Mouse (Mus musculus) T-helper 1 cell (primary cell): ENCODE measurements around the gene Srp72.
"Not testable (repeated sequence)": the region's sequence is repeated elsewhere in the genome, so short reads cannot be mapped to it uniquely, and the experiment has no call there.

Source experiments
- in situ Hi-C: fragments of 300-600 bp; cut with MboI, MseI; formaldehyde crosslinking; loops from one replicate; pipeline ENCODE4 v1.15.1; 2025; ENCODE audit warnings: high pct_unique_total_duplicates

The Srp72 gene

DNA sequence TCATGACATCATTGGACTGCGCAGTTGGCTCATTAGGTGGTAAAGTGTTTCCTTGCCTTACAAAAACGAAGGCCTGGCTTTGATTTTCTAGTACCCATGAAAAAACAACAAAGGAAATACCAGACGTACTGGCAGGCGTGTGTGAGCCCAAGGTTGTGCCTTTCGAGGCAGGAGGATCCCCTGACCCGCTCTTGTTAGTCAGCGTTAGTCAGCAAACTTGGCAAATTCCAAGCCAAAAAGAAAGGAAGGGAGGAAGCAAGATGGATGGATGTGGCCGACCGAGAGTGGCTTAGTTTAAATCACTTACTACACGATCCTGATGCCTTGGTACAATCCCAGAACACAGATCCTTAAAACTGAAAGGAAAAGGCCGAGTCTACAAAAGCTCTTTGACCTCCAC lies 11.9 kb upstream of the Srp72 start:
- in situ Hi-C loops, result no loop called here

DNA sequence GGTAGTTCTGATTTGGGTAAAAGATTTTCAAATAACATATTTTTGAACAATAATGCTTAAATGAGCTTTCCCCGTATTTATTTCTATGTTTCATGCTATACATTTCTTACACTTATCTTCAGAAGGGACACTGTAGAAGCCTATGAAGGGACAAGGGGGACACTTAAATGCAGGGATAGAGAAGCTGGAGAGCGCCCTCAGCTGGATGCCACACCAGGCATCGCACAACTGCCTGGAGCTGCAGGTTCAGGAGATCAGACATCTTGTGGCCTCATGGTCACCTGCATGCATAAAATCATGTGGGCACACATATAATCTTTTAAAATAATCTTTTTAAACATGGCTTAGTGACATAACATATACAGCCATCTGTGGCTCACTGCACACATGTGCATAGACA lies 9.8 kb upstream of the Srp72 start:
- in situ Hi-C loops, result no loop called here

DNA sequence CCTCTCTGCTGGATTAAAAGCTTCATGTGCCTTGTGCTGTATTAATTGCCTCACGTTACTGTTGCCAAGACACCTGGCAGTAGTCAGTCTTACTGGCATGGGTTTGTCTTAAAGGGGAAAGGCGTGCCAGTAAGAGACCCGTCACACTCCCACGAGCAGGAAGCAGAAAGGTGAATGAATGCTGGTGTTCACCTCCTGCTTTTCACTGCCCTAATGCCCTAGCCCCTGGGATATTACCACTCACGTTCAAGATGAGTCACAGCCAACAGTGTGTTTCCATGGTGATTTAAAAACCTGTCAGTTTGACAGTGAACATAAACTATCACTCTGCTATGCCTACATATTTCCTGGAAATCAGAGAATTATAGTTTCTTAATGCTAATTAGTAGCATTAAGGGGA lies 5.2 kb upstream of the Srp72 start:
- in situ Hi-C loops, result no loop called here

DNA sequence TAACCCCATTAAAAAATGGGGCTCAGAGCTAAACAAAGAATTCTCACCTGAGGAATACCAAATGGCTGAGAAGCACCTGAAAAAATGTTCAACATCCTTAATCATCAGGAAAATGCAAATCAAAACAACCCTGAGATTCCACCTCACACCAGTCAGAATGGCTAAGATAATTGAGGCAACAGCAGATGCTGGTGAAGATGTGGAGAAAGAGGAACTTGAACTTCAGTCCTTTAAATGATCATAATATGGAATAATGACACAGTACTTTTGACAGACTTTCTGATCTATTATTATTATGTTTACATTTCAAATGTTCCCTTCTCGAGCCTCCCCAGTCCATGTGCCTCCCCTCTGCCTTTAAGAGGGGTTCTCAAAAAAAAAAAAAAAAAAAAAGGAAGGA lies 3.4 kb upstream of the Srp72 start:
- in situ Hi-C loops, result not testable (repeated sequence)

DNA sequence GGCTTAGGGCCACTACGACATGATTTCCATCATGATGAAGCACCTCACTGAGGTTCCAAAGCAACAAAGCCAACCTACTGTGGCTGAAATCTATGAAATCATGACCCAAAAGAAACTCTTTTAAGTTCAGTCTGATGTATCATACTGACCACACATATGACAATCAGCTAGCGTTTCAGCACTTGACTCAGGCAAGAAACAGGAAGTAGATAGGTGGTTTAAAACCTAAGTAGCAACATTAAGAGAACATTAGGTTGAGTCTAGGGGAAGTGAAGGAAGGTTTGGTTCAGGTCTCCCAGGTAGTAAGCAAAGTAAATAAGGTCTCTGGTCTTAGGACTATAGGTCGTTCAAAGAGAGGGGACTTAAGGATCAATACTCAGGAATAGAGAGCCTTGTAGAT lies 995 bp upstream of the Srp72 start:
- in situ Hi-C loops, result no loop called here

DNA sequence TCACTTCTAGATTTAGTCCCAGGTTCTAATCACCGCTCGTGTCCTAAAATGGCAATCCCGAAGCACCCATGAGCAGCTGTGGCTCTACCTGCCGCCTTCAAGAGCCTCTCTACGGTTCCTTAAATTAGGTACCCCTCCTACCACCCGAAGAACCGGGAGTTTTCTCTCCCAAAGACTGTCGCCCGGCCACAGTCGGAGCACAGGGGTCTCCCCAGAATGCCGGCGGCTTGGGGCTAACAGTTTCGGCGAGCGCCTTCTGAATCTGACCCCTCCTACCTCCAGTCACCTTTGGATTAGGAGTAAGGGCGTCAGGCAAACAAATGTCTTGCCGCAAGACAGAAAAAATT lies 303 bp upstream of the Srp72 start:
- in situ Hi-C loops, result no loop called here

DNA sequence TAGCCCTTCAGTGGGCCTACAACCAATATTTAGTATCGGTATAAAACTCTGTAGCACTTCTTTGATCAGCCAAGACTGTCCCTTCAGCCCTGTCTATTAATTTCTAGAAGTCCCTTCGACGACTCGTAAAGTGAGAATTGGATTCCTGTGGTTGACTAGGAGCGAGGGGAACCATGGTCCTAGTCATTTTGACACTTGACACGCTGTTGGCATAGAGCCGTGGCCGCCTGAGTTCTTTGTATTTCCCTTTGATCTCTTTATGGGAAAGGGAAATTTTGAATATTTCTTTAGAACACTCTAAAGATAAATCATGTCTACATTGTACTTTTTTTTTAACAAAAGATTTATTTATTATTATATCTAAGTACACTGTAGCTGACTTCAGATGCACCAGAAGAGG lies 1.3 kb downstream of the Srp72 start:
- in situ Hi-C loops, result no loop called here

DNA sequence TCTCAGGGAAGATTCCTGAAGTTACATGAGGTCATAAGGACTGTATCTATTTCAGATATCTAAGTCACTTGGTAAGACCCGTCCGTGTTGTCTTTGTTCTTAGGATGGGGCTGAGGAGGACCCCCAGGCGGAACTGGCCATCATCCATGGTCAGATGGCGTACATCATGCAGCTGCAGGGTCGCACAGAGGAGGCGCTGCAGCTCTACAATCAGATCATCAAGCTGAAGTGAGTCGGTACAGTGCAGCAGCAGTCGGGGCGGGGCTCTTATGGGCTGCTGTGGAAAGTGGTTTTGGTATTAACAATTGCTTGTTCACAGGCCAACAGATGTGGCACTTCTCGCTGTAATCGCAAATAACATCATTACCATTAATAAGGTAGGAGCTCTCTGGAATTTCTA lies 9.5 kb downstream of the Srp72 start:
- in situ Hi-C loops, result loop anchor here (10.0 kb wide), 1 partner anchor 341 kb away; no protein-coding TSS in a partner anchor

DNA sequence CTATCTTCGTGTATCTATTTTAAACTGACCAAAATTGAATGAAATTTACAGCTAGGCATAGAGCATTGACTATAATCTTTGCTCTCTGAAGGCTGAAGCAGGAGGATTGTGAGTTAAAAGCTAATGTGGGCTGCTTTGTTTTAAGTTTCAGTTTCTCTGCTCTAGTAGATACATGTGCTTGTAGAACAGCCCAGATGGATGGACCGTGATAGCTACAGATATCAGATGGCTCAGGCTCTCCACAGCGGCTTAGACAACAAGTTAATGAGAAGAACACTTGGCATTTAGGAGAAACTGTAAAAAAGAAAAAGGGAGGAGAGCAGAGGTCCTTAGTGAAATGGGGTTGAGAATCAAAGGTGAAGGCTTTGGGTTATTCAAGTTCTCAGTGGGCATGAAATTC lies 16.3 kb downstream of the Srp72 start:
- in situ Hi-C loops, result no loop called here

DNA sequence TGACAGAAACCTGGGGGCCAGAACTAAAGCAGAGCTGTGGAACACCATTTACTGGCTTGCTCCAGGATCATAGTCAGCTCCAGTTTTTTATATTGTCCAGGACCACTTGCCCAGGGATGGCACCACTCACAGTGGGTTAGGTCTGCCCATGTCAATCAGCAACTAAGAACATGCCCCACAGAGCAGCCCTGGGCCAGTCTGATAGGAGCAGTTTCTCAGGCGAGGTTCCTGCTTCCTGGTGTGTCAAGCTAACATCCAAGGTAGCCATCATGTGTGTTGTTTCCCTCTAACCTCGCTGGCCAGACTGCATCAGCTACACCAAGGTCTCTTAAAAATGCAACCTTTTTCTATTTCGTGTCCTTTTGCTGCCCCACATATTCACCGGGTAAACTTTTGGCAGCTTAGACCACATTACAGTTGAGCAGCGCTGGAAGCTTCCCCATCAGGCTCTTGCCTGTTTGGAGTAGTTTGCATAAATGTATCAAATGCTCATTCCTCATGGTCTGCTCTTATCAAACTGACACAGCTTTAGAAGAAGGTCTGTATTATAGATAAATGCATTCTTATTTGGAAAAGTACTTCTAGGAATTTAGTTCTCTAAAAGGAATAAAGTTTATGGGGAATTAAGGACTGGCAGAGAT lies 18.8 kb downstream of the Srp72 start:
- in situ Hi-C loops, result no loop called here

DNA sequence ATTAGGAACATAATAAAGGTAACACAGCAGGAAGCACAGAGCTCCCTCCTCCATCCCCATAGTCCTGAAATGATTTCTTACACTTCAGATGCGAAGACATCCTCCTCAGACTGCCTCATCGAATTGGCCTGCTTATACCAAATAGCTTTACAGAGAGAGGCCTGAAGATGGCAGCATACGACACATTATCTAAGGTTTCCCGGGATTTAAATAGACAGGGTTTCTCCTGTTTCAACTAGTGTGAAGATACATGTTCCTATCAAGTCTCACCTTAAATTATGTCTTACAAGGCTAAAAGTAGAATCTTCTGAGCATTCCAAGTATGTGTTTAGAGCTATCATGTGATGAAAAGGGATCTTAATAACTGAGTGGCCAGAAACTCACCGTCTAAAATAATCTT lies 23.9 kb downstream of the Srp72 start:
- in situ Hi-C loops, result no loop called here

DNA sequence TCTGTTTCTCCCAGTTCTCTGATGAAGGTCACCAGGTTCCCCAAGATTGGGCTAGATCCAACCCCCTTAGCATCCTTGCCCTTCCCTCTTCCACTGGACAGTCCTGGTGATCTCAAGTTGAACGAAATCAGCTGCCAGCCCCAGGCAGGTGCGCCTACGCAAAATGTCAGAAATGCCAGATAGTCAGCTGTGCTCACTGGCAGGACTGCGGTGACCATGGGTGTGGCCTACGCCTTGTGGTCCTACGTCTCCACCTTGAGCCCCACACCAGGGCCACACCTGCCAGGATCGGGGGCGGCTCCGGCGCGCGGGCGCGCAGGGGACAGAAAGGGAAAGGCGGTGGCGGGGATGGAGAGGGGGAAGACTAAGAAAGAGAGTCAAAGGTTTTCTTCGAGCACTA lies 26.7 kb downstream of the Srp72 start:
- in situ Hi-C loops, result no loop called here

DNA sequence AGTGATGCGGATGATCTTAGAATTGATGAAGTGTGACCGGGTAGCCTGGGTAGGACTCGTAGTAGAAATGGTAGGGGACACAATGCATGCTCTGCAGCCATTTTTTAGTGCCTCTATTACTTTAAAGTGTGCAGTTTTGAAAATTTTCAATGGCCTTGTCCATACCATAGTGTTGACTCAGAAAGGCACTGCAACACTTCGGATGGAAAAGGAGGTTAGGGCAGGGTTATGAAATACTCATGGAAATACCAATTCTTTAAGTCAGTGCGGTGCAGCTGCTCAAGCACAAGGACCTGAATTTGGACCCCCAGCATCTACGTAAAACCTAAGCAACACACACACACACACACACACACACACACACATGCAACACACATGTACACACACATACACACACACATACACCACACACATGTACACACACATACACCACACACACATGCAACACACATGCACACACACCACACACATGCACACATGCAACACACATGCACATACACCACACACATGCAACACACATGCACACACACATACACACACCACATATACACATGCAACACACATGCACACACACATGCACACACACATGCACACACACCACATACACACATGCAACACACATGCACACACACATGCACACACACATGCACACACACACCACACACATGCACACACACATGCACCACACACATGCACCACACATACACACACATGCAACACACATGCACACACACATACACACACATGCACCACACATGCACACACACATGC lies 29.8 kb downstream of the Srp72 start, which contains the start of gene Arl9:
Gene Arl9, plus strand, starts transcription at position 5 of the 771 bp plus-strand sequence.
- in situ Hi-C loops, result no loop called here

DNA sequence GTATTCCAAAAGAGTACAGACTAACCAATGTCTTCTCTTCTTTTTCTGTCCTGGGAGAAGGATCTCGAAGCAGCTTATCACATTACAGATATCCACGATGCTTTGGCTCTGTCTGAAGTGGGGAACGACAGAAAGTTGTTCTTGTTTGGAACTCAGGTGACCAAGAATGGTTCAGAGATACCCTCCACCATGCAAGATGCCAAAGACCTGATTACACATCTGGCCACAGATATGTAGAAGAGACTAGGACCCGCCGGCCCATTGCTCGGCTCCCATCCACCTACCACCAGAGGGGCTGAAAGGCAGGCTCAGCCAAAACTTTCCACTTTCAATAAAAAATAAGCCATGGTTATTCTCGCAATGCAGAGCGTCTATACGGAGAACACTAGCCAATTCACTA lies 35.9 kb downstream of the Srp72 start:
- in situ Hi-C loops, result no loop called here

DNA sequence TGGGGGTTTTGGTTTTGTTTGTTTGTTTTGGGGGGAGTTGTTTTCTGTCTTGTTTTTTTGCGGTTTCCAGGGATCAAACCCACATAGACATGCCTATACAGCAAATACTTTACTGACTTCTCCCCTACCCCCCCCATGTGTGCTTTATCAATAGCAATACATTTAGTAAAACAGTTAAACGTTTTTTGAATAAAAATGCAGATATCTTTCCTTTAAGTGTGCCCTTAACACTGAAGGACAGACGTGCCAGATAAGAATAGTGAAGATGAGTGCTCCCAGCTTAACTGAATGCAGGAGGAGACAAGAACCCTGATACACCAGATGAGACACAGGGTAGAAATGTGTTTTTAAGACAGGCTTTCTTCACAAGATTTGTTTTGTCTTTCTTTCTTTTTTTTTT lies 36.6 kb downstream of the Srp72 start:
- in situ Hi-C loops, result no loop called here

DNA sequence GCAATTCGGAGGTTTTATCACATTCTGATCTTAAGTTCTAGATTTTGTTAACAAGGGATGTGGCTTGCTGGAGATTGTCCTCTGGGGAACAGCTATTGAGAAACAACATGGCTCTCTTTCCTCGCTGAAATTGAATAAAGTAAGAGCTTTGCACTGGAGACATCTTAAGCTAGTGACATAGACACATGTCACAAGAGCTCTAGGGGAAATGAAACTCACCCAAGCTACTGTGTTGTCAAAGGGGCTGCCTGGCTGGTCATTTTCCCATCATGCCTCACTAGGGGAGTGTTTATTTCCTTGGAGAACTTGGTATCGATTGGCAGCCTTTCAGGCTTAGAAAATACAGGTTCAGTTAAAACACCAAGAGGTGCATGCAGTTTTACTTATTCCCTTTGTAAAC lies 38.7 kb downstream of the Srp72 start:
- in situ Hi-C loops, result no loop called here

DNA sequence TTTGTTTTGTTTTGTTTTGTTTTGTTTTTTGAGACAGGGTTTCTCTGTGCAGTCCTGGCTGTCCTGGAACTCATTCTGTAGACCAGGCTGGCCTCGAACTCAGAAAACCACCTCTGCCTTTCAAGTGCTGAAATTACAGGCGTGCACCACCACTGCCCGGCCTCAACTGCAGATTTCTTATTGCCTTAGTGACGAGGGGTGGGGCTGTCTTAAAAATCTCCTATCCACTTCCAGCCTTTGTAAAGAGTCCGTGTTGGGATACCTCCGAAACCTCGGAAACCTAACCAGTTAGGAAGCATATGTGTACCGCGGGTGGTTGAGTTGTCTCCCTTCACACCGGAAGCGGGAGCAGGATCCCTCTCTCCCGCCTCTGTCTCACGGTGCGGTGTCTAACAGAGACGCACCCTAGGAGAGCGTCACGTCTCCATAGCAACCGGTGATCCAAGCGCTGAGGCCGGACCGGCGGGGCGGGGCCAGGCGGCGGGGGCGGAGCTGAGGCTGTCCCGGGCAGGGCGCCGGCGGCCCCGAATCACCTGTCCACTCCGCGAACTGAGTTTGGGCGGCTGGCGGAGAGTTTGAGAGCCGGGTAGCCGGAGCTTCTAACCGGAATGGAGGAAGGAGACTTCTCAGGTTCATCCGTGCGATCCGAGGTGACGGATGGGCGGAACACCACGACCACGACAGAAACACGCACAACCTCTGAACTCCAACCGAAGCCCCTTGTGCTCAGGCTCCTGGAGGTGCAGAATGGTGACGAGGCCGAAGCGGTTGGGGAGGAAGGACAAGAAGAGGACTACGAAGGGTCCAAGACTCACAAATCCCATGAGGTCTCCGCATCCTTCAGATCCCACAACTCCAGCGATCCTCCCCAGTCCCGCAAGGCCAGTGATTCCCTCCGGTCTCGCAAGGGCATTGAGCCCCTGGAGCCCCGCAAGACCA lies 41.3 kb downstream of the Srp72 start, which contains the start of gene Thegl:
Gene Thegl, plus strand, starts transcription at position 480 of the 939 bp plus-strand sequence.
- in situ Hi-C loops, result no loop called here

DNA sequence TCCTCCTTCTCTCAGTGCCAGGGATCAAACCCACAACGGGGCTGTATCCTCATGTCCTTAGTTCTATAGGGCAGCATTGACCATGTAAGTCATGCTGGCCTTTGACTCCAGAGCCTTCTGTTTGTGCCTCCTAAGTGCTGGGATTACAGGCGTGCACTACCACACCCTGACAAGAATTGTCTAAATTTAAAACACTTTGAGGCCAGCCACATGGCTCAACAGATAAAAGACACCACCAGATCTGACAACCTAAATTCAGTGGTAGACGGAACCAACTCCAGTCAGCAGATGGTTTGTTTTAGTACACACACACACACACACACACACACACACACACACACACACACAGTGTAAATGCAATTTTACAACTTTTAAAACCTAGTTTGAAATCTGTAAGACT lies 53.6 kb downstream of the Srp72 start:
- in situ Hi-C loops, result no loop called here

DNA sequence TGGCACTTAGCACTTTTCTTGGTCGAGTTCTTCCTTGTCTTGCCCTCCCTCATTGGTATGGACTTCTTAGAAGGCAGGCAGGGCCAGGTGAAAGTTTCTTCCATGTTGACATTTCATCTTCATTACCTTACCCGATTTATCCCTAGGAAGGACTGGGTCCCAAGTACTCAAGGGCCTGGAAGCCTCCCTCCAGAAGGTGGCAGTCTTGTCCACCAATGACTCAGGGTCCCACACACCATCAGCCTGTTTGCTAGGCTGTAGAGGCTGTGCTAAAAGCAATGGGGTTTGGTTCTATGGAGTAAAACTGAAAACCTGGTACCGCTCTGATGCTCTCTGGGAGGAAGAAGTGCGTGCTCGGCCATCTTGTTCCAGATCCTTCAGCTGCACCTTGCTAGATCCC lies 55.3 kb downstream of the Srp72 start:
- in situ Hi-C loops, result no loop called here

DNA sequence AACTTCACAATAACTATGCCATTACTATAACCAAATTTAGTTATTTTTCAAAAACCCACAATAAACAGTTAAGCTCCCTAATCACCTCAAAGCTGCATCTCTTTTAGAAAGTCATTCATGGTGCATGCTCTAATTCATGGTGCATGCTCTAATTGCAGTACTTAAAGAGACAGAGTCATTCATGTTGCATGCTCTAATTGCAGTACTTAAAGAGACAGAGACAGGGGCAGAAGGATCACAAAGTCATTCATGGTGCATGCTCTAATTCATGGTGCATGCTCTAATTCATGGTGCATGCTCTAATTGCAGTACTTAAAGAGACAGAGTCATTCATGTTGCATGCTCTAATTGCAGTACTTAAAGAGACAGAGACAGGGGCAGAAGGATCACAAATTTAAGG lies 60.6 kb downstream of the Srp72 start:
- in situ Hi-C loops, result not testable (repeated sequence)

DNA sequence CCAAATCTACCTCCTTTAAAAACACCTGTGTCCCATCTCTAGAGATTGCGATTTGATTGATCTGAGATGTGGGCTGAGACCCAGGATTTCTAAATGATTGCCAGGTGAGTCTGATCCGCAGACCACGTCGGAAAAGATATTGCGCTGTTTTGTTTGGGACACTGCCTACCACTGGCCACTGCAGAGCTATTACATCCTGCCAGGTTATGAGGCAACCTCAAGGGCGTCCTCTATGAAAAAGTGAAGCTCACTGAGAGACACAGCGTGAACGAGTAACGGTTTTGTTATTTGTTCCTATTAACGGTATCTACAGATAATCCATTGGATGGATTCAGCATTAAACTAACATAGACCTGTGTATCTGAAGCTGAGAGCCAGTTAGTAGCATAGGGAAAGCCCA lies 64.0 kb downstream of the Srp72 start:
- in situ Hi-C loops, result no loop called here

DNA sequence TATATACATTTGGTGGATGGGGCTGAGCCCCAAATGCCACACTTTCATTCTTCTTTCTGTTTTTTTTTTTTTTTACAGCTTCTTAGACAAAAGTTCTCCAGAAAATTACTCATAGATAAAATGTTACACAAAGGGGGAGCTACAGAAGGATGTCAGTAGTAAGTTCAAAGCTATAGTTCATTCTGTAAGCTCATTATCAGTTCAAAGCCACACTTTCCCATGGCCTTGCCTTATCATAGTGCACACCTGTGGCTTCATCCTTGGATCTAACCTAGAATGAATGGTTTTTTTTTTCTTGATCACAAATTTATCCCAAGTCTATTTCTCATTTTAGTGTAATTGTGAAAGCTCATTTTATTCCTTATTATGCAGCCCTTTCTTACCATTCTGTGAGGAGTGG lies 64.9 kb downstream of the Srp72 start:
- in situ Hi-C loops, result no loop called here
